Mouse (Mus musculus) skeletal muscle tissue, adult 2 months (tissue): Measurements from ENCODE around the gene Npr3.

Experiments used
- DNase-seq: peaks from one replicate; pipeline ENCODE4 v3.0.0-alpha.2; 2012; ENCODE audit warnings: low read depth, low spot score

Gene Npr3

GRCm38 (mm10) chr15:11906571-11907531 lies at the start of gene Npr3:
Gene Npr3 (minus strand): TSS chr15:11907287.
- DNase-seq, result no peak

- peak; percentile 60 for DNase-seq
Measured at GRCm38 (mm10) chr15:11956129-11956528, 49.0 kb upstream of the Npr3 start.

- DNase-seq, result no peak
Measured at GRCm38 (mm10) chr15:11954190-11954589, 47.1 kb upstream of the Npr3 start.

- no peak for DNase-seq
Measured at GRCm38 (mm10) chr15:11952159-11952558, 45.1 kb upstream of the Npr3 start.

- DNase-seq, result no peak
Measured at GRCm38 (mm10) chr15:11951181-11951580, 44.1 kb upstream of the Npr3 start.

GRCm38 (mm10) chr15:11950144-11950543 lies 43.1 kb upstream of the Npr3 start:
- no peak for DNase-seq

GRCm38 (mm10) chr15:11949490-11949889 lies 42.4 kb upstream of the Npr3 start:
- DNase-seq, result no peak

- DNase-seq, result no peak
Measured at GRCm38 (mm10) chr15:11940855-11941254, 33.8 kb upstream of the Npr3 start.

GRCm38 (mm10) chr15:11927742-11928141 lies 20.7 kb upstream of the Npr3 start:
- no peak for DNase-seq

GRCm38 (mm10) chr15:11914101-11914500 lies 7.0 kb upstream of the Npr3 start:
- no peak for DNase-seq

- DNase-seq, result no peak
Measured at GRCm38 (mm10) chr15:11909875-11910274, 2.8 kb upstream of the Npr3 start.

GRCm38 (mm10) chr15:11908166-11908565 lies 1.1 kb upstream of the Npr3 start:
- DNase-seq, result no peak

- no peak for DNase-seq
Measured at GRCm38 (mm10) chr15:11906021-11906570, 991 bp downstream of the Npr3 start.

GRCm38 (mm10) chr15:11904848-11905672 lies 2.0 kb downstream of the Npr3 start:
- no peak for DNase-seq

GRCm38 (mm10) chr15:11904043-11904847 lies 2.8 kb downstream of the Npr3 start:
- DNase-seq, result no peak

GRCm38 (mm10) chr15:11903196-11904042 lies 3.7 kb downstream of the Npr3 start:
- DNase-seq, result no peak

GRCm38 (mm10) chr15:11897617-11898016 lies 9.5 kb downstream of the Npr3 start:
- DNase-seq, result no peak

- DNase-seq, result no peak
Measured at GRCm38 (mm10) chr15:11897162-11897561, 9.9 kb downstream of the Npr3 start.

- DNase-seq, result no peak
Measured at GRCm38 (mm10) chr15:11893969-11894368, 13.1 kb downstream of the Npr3 start.

- DNase-seq, result no peak
Measured at GRCm38 (mm10) chr15:11891395-11891794, 15.7 kb downstream of the Npr3 start.
